Comparison of ENCODE assay signal across 11 mouse cellular contexts in genomic region chr2:165595676-165596070, GRCm38 (mm10). TPM values are rescaled to one million over a fixed set of nuclear protein-coding genes. Genes with fewer than 3 reads are reported as not detected.
DNase-seq lines count a peak whose midpoint lies in the region; ATAC-seq and TF ChIP-seq lines count a peak whose summit lies in the region.
"Had no signal": no experiment of that assay in that cellular context is flagged by ENCODE, and none has a peak within 500 bp of the region (broad histone marks: within the 10 kb centered on the region; RNA-seq: fewer than 3 reads in every experiment).

No protein-coding gene starts in this region.

- peak; percentile 30; the same call in 1 of the 2 replicates for ATAC-seq in hindbrain, embryonic 11.5 days (ENCODE audit: low FRiP score)
- no peak for ATAC-seq in midbrain, embryonic 16.5 days

- no peak for DNase-seq in kidney, adult 2 months
- no peak for DNase-seq in kidney, adult 9 months
- peak; percentile 58 for DNase-seq in hindbrain, embryonic 11.5 days (ENCODE audit: low spot score)
- DNase-seq in adrenal gland, adult 8-10 months = no peak
- DNase-seq in urinary bladder, postnatal 25 days (ENCODE audit: low spot score) = no peak
- DNase-seq in cerebellum, adult 18-20 months = no peak
- DNase-seq: cerebellum, adult 11-12 months; thymus, postnatal 14 days had no signal

- H3K27me3 ChIP-seq in kidney, adult 2 months (replicated peaks; ENCODE audit: control insufficient read depth, insufficient read depth, low read length) = no peaks in the 10 kb centered on the region
- H3K27me3 ChIP-seq in hindbrain, embryonic 11.5 days (ENCODE audit: control insufficient read depth, insufficient read depth, low read length) = peaks cover 9% of the 10 kb centered on the region; the same call in 1 of the 2 replicates
- H3K27me3 ChIP-seq in midbrain, embryonic 16.5 days (ENCODE audit: control insufficient read depth, insufficient read depth, low read depth, low read length) = peaks cover 19% of the 10 kb centered on the region

- H3K27ac ChIP-seq in kidney, adult 2 months (ENCODE audit: insufficient read depth, low read depth, low read length) = no peak overlapping the region
- H3K27ac ChIP-seq in brown adipose tissue, adult 24 weeks (replicated peaks; ENCODE audit: low read depth, low read length) = no peak overlapping the region
- peak overlapping the region; percentile 39; the same call in 1 of the 2 replicates for H3K27ac ChIP-seq in hindbrain, embryonic 11.5 days (ENCODE audit: low read depth, low read length)
- no peak overlapping the region for H3K27ac ChIP-seq in midbrain, embryonic 16.5 days (ENCODE audit: low read length)

- no peaks in the 10 kb centered on the region for H3K36me3 ChIP-seq in kidney, adult 2 months (ENCODE audit: control insufficient read depth, insufficient read depth, low read length)
- no peaks in the 10 kb centered on the region for H3K36me3 ChIP-seq in hindbrain, embryonic 11.5 days (ENCODE audit: control insufficient read depth, insufficient read depth, low read length)
- no peaks in the 10 kb centered on the region for H3K36me3 ChIP-seq in midbrain, embryonic 16.5 days (ENCODE audit: control insufficient read depth, insufficient read depth, low read length)
- H3K36me3 ChIP-seq: G1E had no signal

- H3K9me3 ChIP-seq in hindbrain, embryonic 11.5 days (ENCODE audit: control insufficient read depth, low read length) = no peaks in the 10 kb centered on the region
- H3K9me3 ChIP-seq in midbrain, embryonic 16.5 days (replicated peaks; ENCODE audit: control insufficient read depth, low read length, poor library complexity, severe bottlenecking) = no peaks in the 10 kb centered on the region; the same call in 1 of the 2 replicates

- peak overlapping the region; percentile 78 for H3K9ac ChIP-seq in hindbrain, embryonic 11.5 days (ENCODE audit: low read depth, low read length)
- H3K9ac ChIP-seq in midbrain, embryonic 16.5 days (ENCODE audit: low read depth, low read length) = no peak overlapping the region

- 6% methylated on average over 13 of the region's 13 CpGs for WGBS in kidney, adult 2 months
- WGBS in hindbrain, embryonic 11.5 days = 1% methylated on average over 13 of the region's 13 CpGs
- WGBS in midbrain, embryonic 16.5 days = 2% methylated on average over 13 of the region's 13 CpGs

- no peak for TF ChIP-seq CTCF in kidney, adult 2 months (conservative IDR thresholded peaks at IDR 0.05; ENCODE audit: insufficient read depth, insufficient read length, low read depth, low read length)

- H3K4me1 ChIP-seq in kidney, adult 2 months (ENCODE audit: control insufficient read depth, insufficient read depth, low read length) = no peaks in the 10 kb centered on the region
- no peaks in the 10 kb centered on the region for H3K4me1 ChIP-seq in brown adipose tissue, adult 24 weeks (ENCODE audit: control insufficient read depth, insufficient read depth, insufficient read length, low read length)
- H3K4me1 ChIP-seq in hindbrain, embryonic 11.5 days (replicated peaks; ENCODE audit: control insufficient read depth, insufficient read depth, low read length) = peaks cover 7% of the 10 kb centered on the region
- H3K4me1 ChIP-seq in midbrain, embryonic 16.5 days (ENCODE audit: control insufficient read depth, insufficient read depth, low read length) = peaks cover 3% of the 10 kb centered on the region

- peak overlapping the region; percentile 36; the same call in 1 of the 2 replicates for H3K4me3 ChIP-seq in kidney, adult 2 months (ENCODE audit: insufficient read depth, low read depth, low read length)
- H3K4me3 ChIP-seq in brown adipose tissue, adult 24 weeks (ENCODE audit: insufficient read depth, low read depth, low read length) = peak overlapping the region; percentile 64
- peak overlapping the region; percentile 62 for H3K4me3 ChIP-seq in hindbrain, embryonic 11.5 days (ENCODE audit: low read depth, low read length)
- H3K4me3 ChIP-seq in midbrain, embryonic 16.5 days (ENCODE audit: low read depth, low read length) = peak overlapping the region; percentile 51

- H3K4me2 ChIP-seq in hindbrain, embryonic 11.5 days (replicated peaks; ENCODE audit: low read depth, low read length) = peak overlapping the region; percentile 98
- peak overlapping the region; percentile 81 for H3K4me2 ChIP-seq in midbrain, embryonic 16.5 days (ENCODE audit: low read length)

- no peak for TF ChIP-seq POLR2A in kidney, adult 2 months (IDR thresholded peaks at IDR 0.05; ENCODE audit: low read depth, low read length)

RNA-seq across cellular contexts. Expression of gene Eya2, which starts 0.8 kb away (rescaled TPM):
- 7.7 and 8.2 TPM in 2 replicates for polyA plus RNA-seq in kidney, adult 2 months (2012; rRNA removed)
- 1.4 and 4.3 TPM in 2 replicates for polyA plus RNA-seq in brown adipose tissue, adult 24 weeks (2012; ENCODE audit: insufficient read depth, insufficient read length, missing spikeins)
- 14.8 and 21.1 TPM in 2 replicates for polyA plus RNA-seq in hindbrain, embryonic 11.5 days (2014; fragmentation: Nextera tagmentation; extraction: Ambion mirVana)
- polyA plus RNA-seq in midbrain, embryonic 16.5 days (2015; fragmentation: Nextera tagmentation; extraction: Ambion mirVana) = 3.4 and 3.6 TPM in 2 replicates
- 1 to 10 TPM; 2.1 to 5.0 (median 3.9) TPM for total RNA-seq in adrenal gland, adult 8-10 months (2022)
- total RNA-seq: G1E had no signal
- polyA plus RNA-seq: G1E had no signal
